Mouse (Mus musculus): Measurements from ENCODE around the gene Fam129b.

The Fam129b gene

DNA sequence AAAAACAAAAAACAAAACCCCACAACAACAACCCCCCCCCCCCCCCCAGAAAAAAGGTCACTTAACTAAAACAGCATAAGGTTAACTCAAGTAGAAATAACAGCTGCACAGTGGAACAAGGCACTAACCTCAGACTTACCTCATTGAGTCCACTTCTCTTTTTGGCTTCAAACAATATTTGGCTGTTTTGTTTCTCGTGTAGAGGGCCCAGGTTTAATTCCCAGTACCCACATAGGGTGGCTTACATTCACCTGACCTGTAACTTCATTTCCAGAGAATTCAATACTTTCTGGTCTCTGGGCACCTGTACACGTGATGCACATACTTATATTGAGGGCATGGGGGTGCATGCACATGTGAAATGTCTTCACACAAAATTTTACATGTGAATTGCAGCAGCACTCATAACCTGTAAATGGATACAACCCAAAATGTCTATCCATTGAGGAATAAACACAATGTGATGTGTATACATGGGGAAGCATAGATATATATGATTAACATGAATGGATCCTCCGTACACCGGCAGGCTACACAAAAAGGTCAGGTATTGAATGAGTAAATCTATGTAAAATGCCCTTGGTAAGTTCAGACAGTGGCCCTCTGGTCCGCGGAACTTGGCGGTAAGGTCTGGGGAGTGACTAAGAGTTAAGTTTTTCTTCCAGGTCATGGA is 89.7 kb downstream of the Fam129b start:
- DNase-seq (ENCODE audit: low read depth) = no peak

DNA sequence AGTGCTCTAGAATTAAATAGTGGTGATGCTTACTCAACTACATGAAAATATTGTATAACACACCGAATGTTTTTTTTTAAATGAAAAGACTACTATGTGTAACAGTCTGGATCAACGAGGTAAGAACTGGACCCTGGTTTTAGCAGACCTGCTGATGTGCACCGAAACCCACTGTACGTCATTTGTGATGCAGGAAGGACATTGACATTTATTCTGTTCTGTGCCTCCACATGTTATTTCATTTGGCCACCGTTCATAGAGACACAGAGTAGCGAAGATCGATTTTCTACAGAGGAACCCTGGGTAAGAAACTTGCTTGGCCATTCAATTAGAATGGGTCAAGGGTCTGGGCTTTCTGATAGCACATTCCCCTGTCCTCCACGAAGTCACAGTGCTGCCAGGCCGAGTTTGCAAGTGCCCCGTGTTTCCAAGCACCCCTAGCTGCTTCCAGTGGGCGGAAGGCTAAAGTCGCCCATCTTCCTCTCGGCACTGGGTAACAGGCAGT is 90.3 kb downstream of the Fam129b start:
- DNase-seq (ENCODE audit: low read depth) = no peak

DNA sequence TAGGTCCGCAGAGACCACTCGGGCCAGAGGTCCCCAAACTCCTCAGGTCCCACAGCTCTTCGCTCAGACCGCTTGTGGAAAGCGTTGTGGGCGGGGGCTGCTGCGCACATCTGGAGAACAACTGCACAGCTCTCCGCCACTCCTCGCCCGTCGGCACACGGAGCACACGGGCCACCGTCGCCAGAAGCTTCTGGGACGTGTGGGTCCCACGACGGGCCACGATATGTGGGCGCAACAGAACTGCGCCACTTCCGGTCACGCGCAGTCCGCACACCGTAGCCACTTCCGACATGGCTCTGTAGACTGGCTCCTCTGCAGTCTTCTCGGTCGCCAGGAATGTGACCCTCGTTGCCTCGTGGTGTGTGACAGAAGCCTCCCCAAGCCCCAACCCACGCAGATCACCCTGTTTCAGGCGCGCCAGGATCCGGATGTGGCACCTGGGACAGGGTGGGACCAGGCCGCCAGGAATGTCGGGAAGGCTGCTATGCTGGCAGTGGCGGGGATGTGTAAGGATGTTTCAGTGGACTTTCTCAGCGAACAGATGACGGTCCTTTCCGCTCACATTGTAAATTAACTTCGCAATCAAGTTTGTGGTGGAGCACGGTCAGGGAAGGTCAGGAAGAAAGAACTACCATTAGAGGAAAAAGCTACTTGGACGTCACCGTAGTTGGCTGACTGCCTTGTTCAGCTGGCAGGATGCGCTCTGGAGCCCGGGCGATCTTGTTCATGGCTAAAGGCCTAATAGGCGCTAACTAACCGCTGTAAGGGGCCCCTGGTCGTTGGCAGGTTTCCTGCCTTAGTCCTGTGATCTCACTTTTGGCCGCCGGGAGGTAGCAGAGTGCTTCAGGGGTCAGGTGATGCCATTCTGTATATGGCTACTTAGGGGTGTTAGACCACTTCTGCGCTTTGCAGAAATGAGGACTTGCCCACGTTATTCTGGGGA is 91.0 kb downstream of the Fam129b start:
- peak; percentile 73 for DNase-seq (ENCODE audit: low read depth)

- no peak for DNase-seq (ENCODE audit: low read depth)
Observed at GRCm38 (mm10) chr2:32968024-32968614, 92.2 kb downstream of the Fam129b start.

DNA sequence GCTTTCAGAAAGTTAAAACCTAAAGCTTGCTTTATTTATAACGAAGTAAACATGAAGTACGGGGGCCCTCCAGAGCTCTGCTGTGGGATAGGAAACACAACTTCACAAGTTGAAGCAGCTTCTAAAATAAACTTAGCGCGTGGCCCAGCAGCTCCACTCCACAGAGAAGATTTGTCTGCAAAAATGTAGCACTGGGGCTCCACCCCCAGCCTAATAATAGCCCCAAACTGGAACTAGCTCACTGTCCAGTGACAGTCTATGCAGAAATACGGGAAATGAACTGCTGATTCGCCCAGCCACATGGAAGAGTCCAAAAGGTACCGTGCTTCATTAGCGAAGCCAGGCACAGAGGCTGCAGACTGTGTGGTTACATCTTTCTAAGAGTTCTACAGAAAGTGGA is 93.4 kb downstream of the Fam129b start:
- no peak for DNase-seq (ENCODE audit: low read depth)

- DNase-seq (ENCODE audit: low read depth) = no peak
Observed at GRCm38 (mm10) chr2:32971235-32971634, 95.3 kb downstream of the Fam129b start.

GRCm38 (mm10) chr2:32974216-32974615 is 98.3 kb downstream of the Fam129b start:
- DNase-seq (ENCODE audit: low read depth) = no peak

Data from c-Kit-positive CD71-negative TER-119-negative erythroid progenitor cells, embryonic 14.5 days (primary cell).